Mouse (Mus musculus) kidney, postnatal 0 days (tissue): ENCODE measurements around the gene Tmco3. TPM values are rescaled to one million over a fixed set of nuclear protein-coding genes. Genes with fewer than 3 reads are reported as not detected.

Experiments
- ATAC-seq: fragments of 200-750 bp; cut with Nextera tagmentation; replicated peaks from 2 replicates; pipeline ENCODE4 v1.8.0; 2017; ENCODE audit warnings: low read depth, moderate number of reproducible peaks, moderate TSS enrichment, moderate library complexity; ENCODE audit not compliant: low FRiP score
- DNase-seq: peaks from one replicate; pipeline ENCODE4 v3.0.0-alpha.2; 2016; ENCODE audit warnings: low spot score
- H3K27ac ChIP-seq: fragments of 300-500 bp; sonication (generic); 2 replicates; pipeline ENCODE4 v1.5.1; 2014; ENCODE audit warnings: mild to moderate bottlenecking
- H3K27me3 ChIP-seq: fragments of 300-500 bp; sonication (generic); 2 replicates; pipeline ENCODE4 v1.6.1; 2014; ENCODE audit warnings: low read length, mixed read lengths; ENCODE audit not compliant: insufficient read depth
- H3K36me3 ChIP-seq: fragments of 300-500 bp; sonication (generic); 2 replicates; pipeline ENCODE4 v1.6.1; 2014; ENCODE audit warnings: low read length, mixed read lengths; ENCODE audit not compliant: insufficient read depth
- H3K4me1 ChIP-seq: fragments of 300-500 bp; sonication (generic); replicated peaks from 2 replicates; pipeline ENCODE4 v1.6.1; 2014; ENCODE audit warnings: antibody characterized with exemption, low read length, mixed read lengths; ENCODE audit not compliant: insufficient read depth
- H3K4me2 ChIP-seq: fragments of 300-500 bp; sonication (generic); 2 replicates; pipeline ENCODE4 v1.6.1; 2014; ENCODE audit warnings: mild to moderate bottlenecking, low read length, moderate library complexity, mixed read lengths
- H3K4me3 ChIP-seq: fragments of 300-500 bp; sonication (generic); replicated peaks from 2 replicates; pipeline ENCODE4 v1.5.1; 2014; ENCODE audit warnings: low read depth, low read length
- H3K9ac ChIP-seq: fragments of 300-500 bp; sonication (generic); 2 replicates; pipeline ENCODE4 v1.6.1; 2014; ENCODE audit warnings: low read depth, low read length
- H3K9me3 ChIP-seq: fragments of 300-500 bp; sonication (generic); replicated peaks from 2 replicates; pipeline ENCODE4 v1.6.1; 2016; ENCODE audit warnings: low read length, inconsistent platforms, mixed read lengths
- CTCF ChIP-seq: IDR thresholded peaks from 2 replicates; pipeline ENCODE4 v1.5.1; 2016; ENCODE audit warnings: antibody characterized with exemption, low read depth, mild to moderate bottlenecking, moderate library complexity
- WGBS: fragments of 180-500 bp; shearing (Covaris S2); extraction: QIAGEN DNeasy Blood & Tissue Kit; methylation state at CpG from one replicate; pipeline ENCODE4 v1.1.7; 2014; 5-methylcytosine and 5-hydroxymethylcytosine counted together
- polyA plus RNA-seq: library from polyadenylated mRNA; unstranded; fragments of >200 nt; fragmentation: Nextera tagmentation; extraction: Ambion mirVana; gene quantifications from 2 replicates; pipeline ENCODE4 v1.2.1, GENCODE M21; 2015

Tmco3 gene
- polyA plus RNA-seq, 1 experiment from 2014 or later, result 31.3 TPM

DNA sequence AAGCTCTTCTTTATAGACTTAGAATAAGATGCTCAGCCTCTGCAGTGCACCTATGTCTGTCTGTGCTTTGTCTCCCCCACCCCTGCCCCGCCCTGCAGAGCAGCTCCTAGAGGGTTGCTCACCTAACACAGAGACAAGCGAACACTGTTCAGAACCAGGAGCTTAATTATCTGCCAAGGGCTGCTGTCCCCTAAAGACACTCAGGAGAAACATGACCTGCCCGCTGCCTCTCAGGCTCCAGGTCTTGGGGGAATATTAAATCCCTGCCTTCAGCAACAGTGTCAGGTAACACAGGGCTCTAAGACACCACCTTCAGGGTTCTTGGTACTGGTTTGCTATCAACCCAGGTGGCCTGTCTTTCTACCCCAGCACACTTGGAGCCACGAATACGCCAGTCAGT lies 34.6 kb upstream of the Tmco3 start:
- Histone ChIP-seq H3K36me3 (peaks cover 16% of the 10 kb centered on the region), H3K27me3 (no peaks in the 10 kb centered on the region), H3K4me2 (no peak overlapping the region), H3K9ac (no peak overlapping the region), H3K27ac (no peak overlapping the region), H3K9me3 (no peaks in the 10 kb centered on the region), H3K4me1 (no peaks in the 10 kb centered on the region), H3K4me3 (no peak overlapping the region)
- no peak for ATAC-seq
- TF ChIP-seq CTCF, result no peak
- 53% methylated on average over 5 of the region's 5 CpGs for WGBS
- DNase-seq, result no peak

DNA sequence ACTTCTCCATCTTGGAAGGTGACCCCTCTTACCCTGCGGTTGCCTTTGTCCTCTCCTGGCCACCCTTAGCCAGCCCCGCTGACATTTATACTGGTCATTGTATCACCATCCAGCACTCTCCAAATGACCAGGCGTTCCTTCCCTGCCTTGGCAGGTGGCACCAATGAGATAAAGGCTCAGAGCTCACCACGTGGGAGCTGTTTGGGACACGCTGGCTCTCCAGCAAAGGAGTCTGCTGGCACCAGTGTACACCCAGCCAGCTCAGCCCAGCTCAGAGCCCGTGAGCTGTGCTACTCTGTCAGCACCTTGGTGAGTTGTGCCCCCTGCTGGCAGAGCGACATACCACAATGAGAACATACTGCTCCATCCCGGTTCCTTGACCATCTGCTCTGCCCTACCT lies 34.0 kb upstream of the Tmco3 start, which contains the start of gene Adprhl1:
Gene Adprhl1 (minus strand): TSS at position 144 of the 400 bp plus-strand sequence.
- DNase-seq (peak; percentile 69), ATAC-seq (peak; percentile 88)
- Histone ChIP-seq H3K4me1 (no peaks in the 10 kb centered on the region), H3K4me3 (no peak within 1 kb of the TSS), H3K36me3 (peaks cover 16% of the 10 kb centered on the region), H3K27ac (no peak within 1 kb of the TSS), H3K27me3 (no peaks in the 10 kb centered on the region), H3K9ac (no peak within 1 kb of the TSS), H3K9me3 (no peaks in the 10 kb centered on the region), H3K4me2 (no peak within 1 kb of the TSS)
- 31% methylated on average over 8 of the region's 8 CpGs for WGBS
- peak; percentile 74 for TF ChIP-seq CTCF

DNA sequence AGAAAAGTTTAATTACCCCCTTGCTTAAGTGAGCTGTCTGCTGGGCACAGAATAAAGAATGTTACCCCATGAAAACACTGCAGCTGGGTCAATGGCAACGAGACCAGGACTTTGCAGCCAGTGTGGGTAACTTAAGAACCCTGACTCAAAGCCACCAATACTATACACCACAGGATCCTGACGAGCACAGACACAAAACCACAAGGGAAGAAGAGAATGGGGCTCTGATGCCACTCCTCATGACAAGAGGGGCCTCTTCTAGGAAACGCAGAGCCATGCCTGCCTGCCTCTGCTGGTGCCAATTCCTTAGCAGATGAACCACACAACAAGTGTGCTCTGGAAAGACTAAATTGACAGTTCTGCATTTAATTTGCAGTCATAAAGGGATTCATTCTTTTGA lies 24.6 kb upstream of the Tmco3 start:
- Histone ChIP-seq H3K4me2 (no peak overlapping the region), H3K4me1 (no peaks in the 10 kb centered on the region), H3K36me3 (peaks cover 11% of the 10 kb centered on the region; the same call in 1 of the 2 replicates), H3K27ac (no peak overlapping the region), H3K4me3 (no peak overlapping the region), H3K9me3 (no peaks in the 10 kb centered on the region), H3K27me3 (no peaks in the 10 kb centered on the region), H3K9ac (no peak overlapping the region)
- ATAC-seq (no peak), DNase-seq (no peak)
- TF ChIP-seq CTCF, result no peak
- WGBS, result 52% methylated on average over 3 of the region's 3 CpGs

DNA sequence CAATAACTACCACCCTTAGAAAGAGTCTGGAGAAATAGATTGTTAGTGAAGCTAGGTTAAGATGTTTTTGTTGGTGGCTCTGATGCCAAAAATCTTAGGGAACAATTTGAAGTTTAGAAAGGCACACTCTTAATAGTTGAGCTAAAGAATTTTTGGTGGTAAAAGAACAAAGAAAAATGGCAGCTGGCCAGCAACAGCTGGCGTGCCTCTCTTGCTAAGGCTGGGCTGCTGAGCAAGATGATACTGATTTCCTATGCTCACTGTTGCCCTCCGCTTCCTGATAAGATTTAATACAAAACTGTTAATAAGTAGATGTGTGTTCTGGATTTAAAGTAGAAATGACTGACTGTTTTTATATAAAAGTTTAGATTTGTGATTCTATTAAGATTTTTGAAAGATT lies 20.4 kb upstream of the Tmco3 start:
- Histone ChIP-seq H3K9ac (no peak overlapping the region), H3K27ac (no peak overlapping the region), H3K27me3 (no peaks in the 10 kb centered on the region), H3K36me3 (peaks cover 8% of the 10 kb centered on the region), H3K4me1 (no peaks in the 10 kb centered on the region), H3K9me3 (no peaks in the 10 kb centered on the region), H3K4me3 (no peak overlapping the region), H3K4me2 (no peak overlapping the region)
- ATAC-seq (no peak), DNase-seq (peak; percentile 25)
- no peak for TF ChIP-seq CTCF
- WGBS, result 61% methylated on average over 2 of the region's 2 CpGs

DNA sequence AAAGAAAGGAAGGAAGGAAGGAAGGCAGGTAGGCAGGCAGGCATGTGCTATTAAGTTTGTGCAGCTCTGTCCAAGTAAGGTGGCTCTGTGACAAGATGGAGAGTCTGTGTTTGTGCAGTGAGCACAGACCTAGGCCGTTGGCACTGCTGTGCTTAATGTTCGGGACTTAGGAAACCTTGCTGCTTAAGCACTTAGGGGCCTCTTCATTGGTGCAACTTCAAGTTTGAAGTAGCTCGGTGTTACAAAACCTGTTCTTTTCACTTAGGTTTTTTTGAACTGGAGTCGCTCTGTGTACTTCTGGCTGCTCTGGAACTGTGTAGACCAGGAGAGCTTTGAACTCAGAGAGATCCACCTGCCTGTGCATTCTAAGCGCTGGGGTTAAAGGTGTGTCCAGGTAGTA lies 15.2 kb upstream of the Tmco3 start:
- TF ChIP-seq CTCF, result no peak
- 88% methylated on average over 5 of the region's 5 CpGs for WGBS

DNA sequence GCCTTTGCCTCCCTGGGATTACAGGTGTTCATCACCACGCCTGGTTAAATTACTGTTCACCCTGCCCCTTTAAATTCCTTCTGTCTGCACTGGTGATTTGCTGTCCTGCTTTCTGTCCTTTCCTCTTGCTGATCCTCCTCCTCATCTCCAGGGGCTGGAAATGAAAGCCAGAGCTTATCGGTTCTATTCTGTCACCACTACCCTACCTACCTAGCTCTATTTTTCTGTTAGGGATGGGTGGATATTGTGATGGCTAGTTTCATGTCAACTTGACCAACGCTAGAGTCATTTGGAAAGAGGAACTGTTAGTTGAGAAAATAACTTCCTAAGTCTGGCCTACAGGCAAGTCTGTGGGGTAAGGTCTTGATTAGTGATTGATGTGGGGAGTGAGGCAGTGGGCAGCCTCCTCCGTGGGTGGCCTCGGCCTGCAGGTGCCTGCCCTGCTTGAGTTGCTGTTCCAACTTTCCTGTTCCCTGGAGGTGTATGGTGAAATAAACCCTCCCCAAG lies 11.0 kb upstream of the Tmco3 start:
- H3K4me3 ChIP-seq, result no peak overlapping the region
- 45% methylated on average over 5 of the region's 5 CpGs for WGBS
- H3K9me3 ChIP-seq, result no peaks in the 10 kb centered on the region
- no peak overlapping the region for H3K4me2 ChIP-seq
- no peak overlapping the region for H3K9ac ChIP-seq
- ATAC-seq, result no peak
- no peak for TF ChIP-seq CTCF
- no peak for DNase-seq
- H3K27ac ChIP-seq, result no peak overlapping the region
- 0 out of 2 replicates have a peak, but pooled peaks cover 5% of the 10 kb centered on the region for H3K36me3 ChIP-seq
- H3K27me3 ChIP-seq, result no peaks in the 10 kb centered on the region
- H3K4me1 ChIP-seq, result no peaks in the 10 kb centered on the region

More for the DNA sequence above, 15.2 kb upstream of the Tmco3 start:
- no peaks in the 10 kb centered on the region for H3K9me3 ChIP-seq
- H3K9ac ChIP-seq, result no peak overlapping the region
- H3K27ac ChIP-seq, result no peak overlapping the region
- H3K4me1 ChIP-seq, result no peaks in the 10 kb centered on the region
- H3K36me3 ChIP-seq, result peaks cover 14% of the 10 kb centered on the region
- DNase-seq (no peak), ATAC-seq (no peak)
- no peaks in the 10 kb centered on the region for H3K27me3 ChIP-seq
- no peak overlapping the region for H3K4me2 ChIP-seq
- no peak overlapping the region for H3K4me3 ChIP-seq

DNA sequence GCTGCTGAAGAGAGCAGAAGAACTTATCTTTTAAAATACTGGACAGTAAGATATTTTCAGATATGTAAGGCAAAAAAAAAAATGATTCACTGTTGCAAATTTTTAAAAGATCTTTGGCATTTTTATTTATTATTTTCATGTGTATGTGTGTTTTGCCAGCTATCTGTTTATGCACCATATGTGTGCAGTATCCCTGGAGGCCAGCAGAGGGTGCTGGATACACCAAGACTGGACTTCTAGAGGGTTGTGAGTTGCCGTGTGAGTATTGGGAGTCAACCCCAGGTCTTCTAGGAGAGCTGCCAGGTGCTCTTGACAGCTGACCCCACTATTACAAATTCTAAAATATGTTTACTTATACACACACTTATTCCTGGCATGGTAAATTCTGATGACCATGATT lies 4.8 kb upstream of the Tmco3 start:
- Histone ChIP-seq H3K9ac (no peak overlapping the region), H3K4me3 (no peak overlapping the region), H3K4me1 (peaks cover 6% of the 10 kb centered on the region), H3K36me3 (no peaks in the 10 kb centered on the region), H3K9me3 (no peaks in the 10 kb centered on the region), H3K27me3 (no peaks in the 10 kb centered on the region), H3K27ac (no peak overlapping the region), H3K4me2 (no peak overlapping the region)
- DNase-seq (no peak), ATAC-seq (no peak)
- 79% methylated on average over 1 of the region's 1 CpGs for WGBS
- peak; percentile 19; the same call in 1 of the 2 replicates for TF ChIP-seq CTCF
